ENCODE assay signal across 11 mouse cellular contexts in the genomic region with DNA sequence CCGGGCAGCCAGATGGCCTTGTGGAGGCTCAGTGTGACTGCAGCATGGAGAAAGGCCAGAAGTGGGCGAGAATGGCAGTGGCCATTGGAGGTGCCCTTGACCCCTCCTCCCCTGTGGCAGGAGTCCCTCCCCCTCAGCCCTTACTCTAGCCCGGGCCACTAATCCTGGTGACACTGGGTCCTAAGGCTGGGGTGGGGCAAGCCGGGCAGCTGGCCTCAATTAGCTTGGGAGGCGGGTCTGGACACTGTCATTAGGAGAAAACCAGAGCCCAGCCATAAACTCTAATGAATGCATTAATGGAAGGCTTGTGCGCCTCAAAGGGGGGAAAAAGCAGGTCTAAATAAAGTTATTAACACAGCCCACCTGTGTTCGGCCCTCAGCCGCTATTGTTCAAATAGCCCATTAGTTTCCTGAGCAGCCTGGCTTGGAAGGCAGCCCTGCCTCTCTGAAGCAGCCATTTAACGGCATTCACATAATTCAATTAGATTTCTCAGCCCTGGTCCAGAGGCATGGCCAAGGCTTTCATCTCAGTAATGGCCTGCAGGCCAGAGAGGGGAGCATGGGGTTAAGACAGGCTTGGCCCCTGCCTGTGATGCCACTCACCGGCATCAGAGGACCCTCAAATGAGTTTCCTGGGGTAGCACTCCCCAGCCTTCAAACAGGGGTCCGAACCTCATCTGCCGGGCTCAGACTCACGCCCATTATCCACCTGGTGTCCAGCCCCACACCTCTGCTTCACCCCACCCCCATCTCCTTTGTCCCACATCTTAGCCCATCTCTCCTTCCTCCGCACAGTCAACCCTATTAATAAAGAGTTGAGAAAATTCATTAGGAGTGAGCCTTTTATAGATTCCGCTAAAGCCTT.
DNase-seq lines count a peak whose midpoint lies in the region; ATAC-seq and TF ChIP-seq lines count a peak whose summit lies in the region.
"Had no signal": no experiment of that assay in that cellular context is flagged by ENCODE, and none has a peak within 500 bp of the region (broad histone marks: within the 10 kb centered on the region; RNA-seq: fewer than 3 reads in every experiment).

No protein-coding gene starts in this region.

- no peak for TF ChIP-seq POLR2A in limb, embryonic 14.5 days (IDR thresholded peaks at IDR 0.05; ENCODE audit: borderline replicate concordance, extremely low read depth, insufficient read depth, insufficient read length)

- H3K9ac ChIP-seq in hindbrain, embryonic 16.5 days (ENCODE audit: low read depth, low read length): no peak overlapping the region
- H3K9ac ChIP-seq in hindbrain, embryonic 13.5 days: no peak overlapping the region
- H3K9ac ChIP-seq in limb, embryonic 14.5 days (ENCODE audit: low read depth, low read length, severe bottlenecking): no peak overlapping the region
- H3K9ac ChIP-seq: liver, embryonic 15.5 days; stomach, embryonic 15.5 days had no signal

- no peak overlapping the region for H3K27ac ChIP-seq in hindbrain, embryonic 16.5 days (ENCODE audit: low read depth, low read length)
- H3K27ac ChIP-seq in hindbrain, embryonic 13.5 days: no peak overlapping the region
- H3K27ac ChIP-seq in limb, embryonic 14.5 days (replicated peaks; ENCODE audit: low read depth, low read length): peak overlapping the region; percentile 70
- H3K27ac ChIP-seq: liver, embryonic 15.5 days; stomach, embryonic 15.5 days had no signal

- no peaks in the 10 kb centered on the region for H3K9me3 ChIP-seq in hindbrain, embryonic 16.5 days (ENCODE audit: control insufficient read depth, low read length)
- H3K9me3 ChIP-seq in hindbrain, embryonic 13.5 days: peaks cover 7% of the 10 kb centered on the region; the same call in 1 of the 2 replicates
- 0 out of 2 replicates have a peak, but pooled peaks cover 7% of the 10 kb centered on the region for H3K9me3 ChIP-seq in limb, embryonic 14.5 days (ENCODE audit: control insufficient read depth, low read length)
- H3K9me3 ChIP-seq: liver, embryonic 15.5 days; stomach, embryonic 15.5 days had no signal

- 0 out of 2 replicates have a peak, but pooled peaks have one; percentile 37 for ATAC-seq in hindbrain, embryonic 16.5 days
- ATAC-seq in hindbrain, embryonic 13.5 days (ENCODE audit: low FRiP score): no peak
- 0 out of 2 replicates have a peak, but pooled peaks have one; percentile 42 for ATAC-seq in erythroblast, adult 5-6 weeks (replicated peaks; ENCODE audit: low FRiP score, poor library complexity, severe bottlenecking)
- peak; percentile 54; the same call in 1 of the 2 replicates for ATAC-seq in limb, embryonic 14.5 days (ENCODE audit: low FRiP score, low read depth)

- WGBS in hindbrain, embryonic 16.5 days: 41% methylated on average over 15 of the region's 15 CpGs
- WGBS in hindbrain, embryonic 13.5 days: 46% methylated on average over 15 of the region's 15 CpGs
- WGBS in limb, embryonic 14.5 days: 11% methylated on average over 15 of the region's 15 CpGs

- H3K4me3 ChIP-seq in hindbrain, embryonic 16.5 days (ENCODE audit: low read length): no peak overlapping the region
- no peak overlapping the region for H3K4me3 ChIP-seq in hindbrain, embryonic 13.5 days
- no peak overlapping the region for H3K4me3 ChIP-seq in limb, embryonic 14.5 days (replicated peaks; ENCODE audit: low read length)
- H3K4me3 ChIP-seq: liver, embryonic 15.5 days; stomach, embryonic 15.5 days had no signal

- peak; percentile 37 for DNase-seq in limb, embryonic 14.5 days (ENCODE audit: low spot score)
- DNase-seq in retina, postnatal 7 days (ENCODE audit: low read depth, low spot score): peak; percentile 27
- no peak for DNase-seq in gastrocnemius, postnatal 4 days (ENCODE audit: low spot score in 2 of 2)
- no peak for DNase-seq in lung, adult 18-20 months
- no peak for DNase-seq in cerebellum, adult 9-11 months
- DNase-seq: gastrocnemius, postnatal 36 days had no signal

- H3K27me3 ChIP-seq in hindbrain, embryonic 16.5 days (replicated peaks; ENCODE audit: control insufficient read depth, insufficient read depth, low read length): no peaks in the 10 kb centered on the region
- peaks cover 21% of the 10 kb centered on the region for H3K27me3 ChIP-seq in hindbrain, embryonic 13.5 days
- peaks cover 11% of the 10 kb centered on the region; the same call in 1 of the 2 replicates for H3K27me3 ChIP-seq in limb, embryonic 14.5 days (ENCODE audit: control insufficient read depth, insufficient read depth, low read length)

- no peaks in the 10 kb centered on the region for H3K36me3 ChIP-seq in hindbrain, embryonic 16.5 days (ENCODE audit: control insufficient read depth, insufficient read depth, low read length)
- no peaks in the 10 kb centered on the region for H3K36me3 ChIP-seq in hindbrain, embryonic 13.5 days
- H3K36me3 ChIP-seq in limb, embryonic 14.5 days (ENCODE audit: control insufficient read depth, insufficient read depth, low read length): no peaks in the 10 kb centered on the region
- H3K36me3 ChIP-seq: liver, embryonic 15.5 days; stomach, embryonic 15.5 days had no signal

- H3K4me2 ChIP-seq in hindbrain, embryonic 16.5 days (ENCODE audit: low read length): no peak overlapping the region
- no peak overlapping the region for H3K4me2 ChIP-seq in hindbrain, embryonic 13.5 days
- H3K4me2 ChIP-seq in limb, embryonic 14.5 days (replicated peaks; ENCODE audit: low read depth, low read length, severe bottlenecking): peak overlapping the region; percentile 13; the same call in 1 of the 2 replicates
- H3K4me2 ChIP-seq: liver, embryonic 15.5 days; stomach, embryonic 15.5 days had no signal

- peaks cover 8% of the 10 kb centered on the region for H3K4me1 ChIP-seq in hindbrain, embryonic 16.5 days (ENCODE audit: control insufficient read depth, insufficient read depth, low read depth, low read length)
- peaks cover 21% of the 10 kb centered on the region for H3K4me1 ChIP-seq in hindbrain, embryonic 13.5 days (replicated peaks)
- peaks cover 34% of the 10 kb centered on the region for H3K4me1 ChIP-seq in limb, embryonic 14.5 days (ENCODE audit: control insufficient read depth, insufficient read depth, low read length)
- H3K4me1 ChIP-seq: liver, embryonic 15.5 days; stomach, embryonic 15.5 days had no signal

Comparison
In these comparisons a context has a peak if more than half of its experiments do, and no peak if none do; other contexts are left out.
1. DNase-seq: peak in limb, embryonic 14.5 days (single experiment) and retina, postnatal 7 days (single experiment); none in gastrocnemius, postnatal 4 days (0 of 2), lung, adult 18-20 months (0 of 2) and cerebellum, adult 9-11 months (single experiment).